Mouse (Mus musculus): ENCODE measurements around the gene Urad.

Gene Urad

DNA sequence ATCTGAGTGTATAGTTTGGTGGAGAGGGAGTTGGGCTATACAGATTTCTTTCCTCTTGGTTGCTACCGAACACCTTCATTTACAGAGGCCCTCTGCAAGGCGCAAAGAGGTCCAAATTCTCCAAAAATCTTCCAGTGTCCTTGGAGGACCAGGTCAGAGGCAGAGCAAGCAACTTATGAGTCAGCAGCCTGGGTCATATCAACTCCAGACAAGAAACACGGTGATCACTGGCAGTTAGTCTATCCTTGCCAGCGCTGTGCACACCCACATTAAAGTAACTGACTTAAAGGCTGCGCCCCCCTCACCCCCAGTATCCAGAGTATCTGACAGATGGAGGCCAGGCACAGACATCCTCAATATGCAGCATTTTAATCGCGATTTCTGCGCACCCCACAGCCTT, 53.5 kb downstream of the Urad start:
- DNase-seq (ENCODE audit: low spot score in 2 of 2) = no peak

GRCm38 (mm10) chr5:147267434-147267833, 54.8 kb downstream of the Urad start:
- DNase-seq (ENCODE audit: low spot score in 2 of 2) = no peak
